Mouse (Mus musculus): ENCODE data around the gene Tinf2. TPM values are rescaled to one million over a fixed set of nuclear protein-coding genes. Genes with fewer than 3 reads are reported as not detected.
A peak's percentile ranks its signal among the peaks of the same experiment; 100 is the strongest.

The Tinf2 gene
- 11.5 and 14.1 TPM in 2 replicates for polyA plus RNA-seq (2015; fragmentation: Nextera tagmentation; extraction: Ambion mirVana)

GRCm38 (mm10) chr14:55681160-55682117 lies at the start of gene Tinf2:
TSS of gene Tinf2 (minus strand) at chr14:55681820.
- DNase-seq: peak; percentile 96
- Histone ChIP-seq H3K9me3 (ENCODE audit: low read length) (no peaks in the 10 kb centered on the region), H3K9ac (replicated peaks) (peak within 1 kb of the TSS; percentile 78), H3K36me3 (replicated peaks; ENCODE audit: insufficient read depth, low read length) (peaks cover 39% of the 10 kb centered on the region), H3K4me3 (ENCODE audit: low read depth, low read length) (peak within 1 kb of the TSS; percentile 73), H3K4me2 (ENCODE audit: low read depth, low read length) (peak within 1 kb of the TSS; percentile 76), H3K4me1 (ENCODE audit: insufficient read depth) (peaks cover 10% of the 10 kb centered on the region; the same call in 1 of the 2 replicates), H3K27ac (ENCODE audit: low read depth) (peak within 1 kb of the TSS; percentile 82), H3K27me3 (ENCODE audit: insufficient read depth, low read length) (no peaks in the 10 kb centered on the region)
- WGBS (ENCODE audit: insufficient replicate concordance): 3% methylated on average over 66 of the region's 66 CpGs
- peak; percentile 79 for TF ChIP-seq EP300 (IDR thresholded peaks at IDR 0.05; ENCODE audit: low read depth)
- peak; percentile 91 for TF ChIP-seq CTCF (IDR thresholded peaks at IDR 0.05; ENCODE audit: low read depth)
- peak; percentile 96 for ATAC-seq

- H3K9ac ChIP-seq (replicated peaks): no peak overlapping the region
- no peak overlapping the region for H3K4me2 ChIP-seq (ENCODE audit: low read depth, low read length)
- peaks cover 3% of the 10 kb centered on the region for H3K4me1 ChIP-seq (ENCODE audit: insufficient read depth)
- H3K27ac ChIP-seq (ENCODE audit: low read depth): no peak overlapping the region
- TF ChIP-seq CTCF (IDR thresholded peaks at IDR 0.05; ENCODE audit: low read depth) (no peak), EP300 (IDR thresholded peaks at IDR 0.05; ENCODE audit: low read depth) (no peak)
- no peaks in the 10 kb centered on the region for H3K36me3 ChIP-seq (replicated peaks; ENCODE audit: insufficient read depth, low read length)
- H3K9me3 ChIP-seq (ENCODE audit: low read length): no peaks in the 10 kb centered on the region
- H3K4me3 ChIP-seq (ENCODE audit: low read depth, low read length): no peak overlapping the region
- WGBS (ENCODE audit: insufficient replicate concordance): 71% methylated on average over 7 of the region's 7 CpGs
- no peaks in the 10 kb centered on the region for H3K27me3 ChIP-seq (ENCODE audit: insufficient read depth, low read length)
- no peak for DNase-seq
- peak; percentile 25; the same call in 1 of the 2 replicates for ATAC-seq
These were observed 49.0 kb upstream of the Tinf2 start for GRCm38 (mm10) chr14:55730531-55731032.

GRCm38 (mm10) chr14:55730116-55730515 lies 48.5 kb upstream of the Tinf2 start:
- Histone ChIP-seq H3K27ac (ENCODE audit: low read depth) (no peak overlapping the region), H3K9ac (replicated peaks) (no peak overlapping the region), H3K4me2 (ENCODE audit: low read depth, low read length) (no peak overlapping the region), H3K4me3 (ENCODE audit: low read depth, low read length) (no peak overlapping the region), H3K27me3 (ENCODE audit: insufficient read depth, low read length) (no peaks in the 10 kb centered on the region), H3K4me1 (ENCODE audit: insufficient read depth) (peaks cover 8% of the 10 kb centered on the region), H3K9me3 (ENCODE audit: low read length) (no peaks in the 10 kb centered on the region), H3K36me3 (replicated peaks; ENCODE audit: insufficient read depth, low read length) (no peaks in the 10 kb centered on the region)
- ATAC-seq (no peak), DNase-seq (no peak)
- TF ChIP-seq CTCF (IDR thresholded peaks at IDR 0.05; ENCODE audit: low read depth): no peak
- TF ChIP-seq EP300 (IDR thresholded peaks at IDR 0.05; ENCODE audit: low read depth): no peak
- WGBS (ENCODE audit: insufficient replicate concordance): 74% methylated on average over 7 of the region's 7 CpGs

- ATAC-seq (no peak), DNase-seq (no peak)
- Histone ChIP-seq H3K9ac (replicated peaks) (no peak overlapping the region), H3K4me3 (ENCODE audit: low read depth, low read length) (no peak overlapping the region), H3K27ac (ENCODE audit: low read depth) (0 out of 2 replicates have a peak overlapping the region, but pooled peaks have one; percentile 3), H3K27me3 (ENCODE audit: insufficient read depth, low read length) (no peaks in the 10 kb centered on the region), H3K36me3 (replicated peaks; ENCODE audit: insufficient read depth, low read length) (no peaks in the 10 kb centered on the region), H3K9me3 (ENCODE audit: low read length) (no peaks in the 10 kb centered on the region), H3K4me1 (ENCODE audit: insufficient read depth) (peaks cover 13% of the 10 kb centered on the region), H3K4me2 (ENCODE audit: low read depth, low read length) (no peak overlapping the region)
- TF ChIP-seq CTCF (IDR thresholded peaks at IDR 0.05; ENCODE audit: low read depth) (no peak), EP300 (IDR thresholded peaks at IDR 0.05; ENCODE audit: low read depth) (no peak)
- WGBS (ENCODE audit: insufficient replicate concordance): 56% methylated on average over 8 of the region's 8 CpGs
These were observed 46.5 kb upstream of the Tinf2 start for GRCm38 (mm10) chr14:55727889-55728685.

GRCm38 (mm10) chr14:55726261-55726660 lies 44.6 kb upstream of the Tinf2 start:
- no peak overlapping the region for H3K27ac ChIP-seq (ENCODE audit: low read depth)
- no peak overlapping the region for H3K9ac ChIP-seq (replicated peaks)
- no peaks in the 10 kb centered on the region for H3K36me3 ChIP-seq (replicated peaks; ENCODE audit: insufficient read depth, low read length)
- no peak for ATAC-seq
- H3K4me2 ChIP-seq (ENCODE audit: low read depth, low read length): no peak overlapping the region
- H3K4me3 ChIP-seq (ENCODE audit: low read depth, low read length): no peak overlapping the region
- H3K9me3 ChIP-seq (ENCODE audit: low read length): no peaks in the 10 kb centered on the region
- H3K4me1 ChIP-seq (ENCODE audit: insufficient read depth): peaks cover 25% of the 10 kb centered on the region
- no peaks in the 10 kb centered on the region for H3K27me3 ChIP-seq (ENCODE audit: insufficient read depth, low read length)
- no peak for DNase-seq
- TF ChIP-seq EP300 (IDR thresholded peaks at IDR 0.05; ENCODE audit: low read depth): no peak
- TF ChIP-seq CTCF (IDR thresholded peaks at IDR 0.05; ENCODE audit: low read depth): no peak

Measured in liver, postnatal 0 days (tissue).